21 mouse cellular contexts compared by ENCODE assay signal in genomic region chr15:64542908-64543307, GRCm38 (mm10).
"Had no signal": no experiment of that assay in that cellular context is flagged by ENCODE, and none has a peak within 500 bp of the region (broad histone marks: within the 10 kb centered on the region; RNA-seq: fewer than 3 reads in every experiment).

No protein-coding gene starts in this region.

- H3K27ac ChIP-seq: limb, embryonic 10.5 days; limb, embryonic 13.5 days; liver, embryonic 12.5 days; liver, embryonic 15.5 days; lung, embryonic 15.5 days; midbrain, embryonic 12.5 days; midbrain, embryonic 15.5 days; stomach, postnatal 0 days had no signal

- DNase-seq: kidney, postnatal 10 days; layer of hippocampus, postnatal 36 days; liver; lung, adult 18-20 months; lung, postnatal 10 days; right cerebral cortex, adult 18-20 months; right cerebral cortex, postnatal 14 days; right cerebral cortex, postnatal 4 days; thymus, adult 2 months; thymus, postnatal 14 days; thymus, postnatal 4 days had no signal

- H3K4me3 ChIP-seq: limb, embryonic 10.5 days; limb, embryonic 13.5 days; liver, embryonic 12.5 days; liver, embryonic 15.5 days; lung, embryonic 15.5 days; midbrain, embryonic 12.5 days; midbrain, embryonic 15.5 days; myocyte had no signal

- H3K4me2 ChIP-seq: limb, embryonic 13.5 days; liver, embryonic 12.5 days; liver, embryonic 15.5 days; lung, embryonic 15.5 days; midbrain, embryonic 12.5 days; midbrain, embryonic 15.5 days had no signal

- H3K9me3 ChIP-seq: limb, embryonic 10.5 days; limb, embryonic 13.5 days; liver, embryonic 12.5 days; liver, embryonic 15.5 days; lung, embryonic 15.5 days; midbrain, embryonic 12.5 days; midbrain, embryonic 15.5 days had no signal

- H3K9ac ChIP-seq: limb, embryonic 13.5 days; liver, embryonic 12.5 days; liver, embryonic 15.5 days; lung, embryonic 15.5 days; midbrain, embryonic 12.5 days; midbrain, embryonic 15.5 days had no signal

- H3K36me3 ChIP-seq: limb, embryonic 10.5 days; limb, embryonic 13.5 days; liver, embryonic 12.5 days; liver, embryonic 15.5 days; lung, embryonic 15.5 days; midbrain, embryonic 12.5 days; midbrain, embryonic 15.5 days had no signal

- H3K4me1 ChIP-seq: limb, embryonic 10.5 days; limb, embryonic 13.5 days; liver, embryonic 12.5 days; liver, embryonic 15.5 days; lung, embryonic 15.5 days; midbrain, embryonic 12.5 days; midbrain, embryonic 15.5 days had no signal

- H3K27me3 ChIP-seq: limb, embryonic 13.5 days; liver, embryonic 12.5 days; liver, embryonic 15.5 days; lung, embryonic 15.5 days; midbrain, embryonic 12.5 days; midbrain, embryonic 15.5 days had no signal

- ATAC-seq: intestine, postnatal 0 days; liver, embryonic 12.5 days; midbrain, embryonic 15.5 days had no signal
